Mouse (Mus musculus): ENCODE measurements at regions not wholly inside any gene's neighbourhood (a gene's known extent, or its start where the extent isn't known, plus 50 kb on each side); places are given as distances from the start of the nearest gene placed in this dataset.

GRCm38 (mm10) chr16:21274012-21274528 lies 69.5 kb downstream of the Ephb3 start:
- no peak for DNase-seq (ENCODE audit: low read depth, low spot score)
- no peaks in the 10 kb centered on the region for H3K27me3 ChIP-seq (ENCODE audit: control insufficient read depth, insufficient read depth, low read length, poor library complexity, severe bottlenecking)
- H3K36me3 ChIP-seq (ENCODE audit: control insufficient read depth, insufficient read depth, low read length, poor library complexity, severe bottlenecking): no peaks in the 10 kb centered on the region

DNA sequence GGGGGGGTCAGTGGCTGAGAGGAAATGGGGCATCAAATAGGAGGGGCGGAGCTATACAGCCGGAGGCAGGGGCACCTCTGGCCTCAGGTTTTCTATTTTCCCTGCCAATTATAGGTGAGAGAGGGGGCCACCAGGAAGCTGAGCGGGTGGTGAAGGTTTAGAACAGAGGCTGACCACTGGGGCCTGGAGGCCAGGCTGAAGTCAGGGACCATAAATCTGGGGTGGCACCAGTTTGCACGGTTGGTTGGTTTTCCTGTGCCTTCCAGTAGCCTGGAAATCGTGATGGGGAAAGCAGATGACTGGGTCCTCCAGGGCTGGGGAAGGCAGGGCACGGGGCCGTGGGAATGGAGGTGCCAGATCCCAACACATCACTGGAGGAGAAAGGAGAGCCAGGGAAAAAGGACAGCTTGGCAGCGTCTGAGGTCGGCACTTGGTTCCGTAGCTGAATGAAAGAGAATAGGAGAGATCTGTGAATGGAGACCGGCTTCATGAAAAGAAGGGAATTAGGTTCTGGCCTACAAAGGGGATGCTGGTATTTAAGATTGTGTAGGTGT lies 73.3 kb downstream of the Ephb3 start:
- H3K36me3 ChIP-seq (ENCODE audit: control insufficient read depth, insufficient read depth, low read length, poor library complexity, severe bottlenecking): no peaks in the 10 kb centered on the region
- DNase-seq (ENCODE audit: low read depth, low spot score): no peak
- no peaks in the 10 kb centered on the region for H3K27me3 ChIP-seq (ENCODE audit: control insufficient read depth, insufficient read depth, low read length, poor library complexity, severe bottlenecking)

DNA sequence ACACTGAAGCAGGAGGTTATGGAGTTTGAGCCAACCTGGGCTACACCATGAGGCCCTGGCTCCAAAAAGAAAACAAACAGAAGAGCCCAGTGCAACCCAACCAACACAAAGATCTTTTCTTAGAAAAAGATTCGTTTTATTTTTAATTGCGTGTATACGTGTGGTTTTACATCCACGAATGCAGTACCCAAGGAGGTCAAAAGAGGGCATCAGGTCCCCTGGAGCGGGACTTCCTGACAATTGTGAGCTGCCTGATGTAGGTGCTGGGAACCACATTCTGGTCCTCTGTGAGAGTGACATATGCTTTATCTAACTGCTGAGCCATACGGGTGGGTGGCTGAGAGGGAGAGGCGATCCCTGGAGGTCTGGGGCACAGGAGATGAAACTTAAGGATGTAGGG lies 73.8 kb downstream of the Ephb3 start:
- no peaks in the 10 kb centered on the region for H3K36me3 ChIP-seq (ENCODE audit: control insufficient read depth, insufficient read depth, low read length, poor library complexity, severe bottlenecking)
- DNase-seq (ENCODE audit: low read depth, low spot score): no peak
- H3K27me3 ChIP-seq (ENCODE audit: control insufficient read depth, insufficient read depth, low read length, poor library complexity, severe bottlenecking): no peaks in the 10 kb centered on the region

GRCm38 (mm10) chr16:21280200-21280627 lies 75.7 kb downstream of the Ephb3 start:
- H3K36me3 ChIP-seq (ENCODE audit: control insufficient read depth, insufficient read depth, low read length, poor library complexity, severe bottlenecking): no peaks in the 10 kb centered on the region
- H3K27me3 ChIP-seq (ENCODE audit: control insufficient read depth, insufficient read depth, low read length, poor library complexity, severe bottlenecking): no peaks in the 10 kb centered on the region
- no peak for DNase-seq (ENCODE audit: low read depth, low spot score)

DNA sequence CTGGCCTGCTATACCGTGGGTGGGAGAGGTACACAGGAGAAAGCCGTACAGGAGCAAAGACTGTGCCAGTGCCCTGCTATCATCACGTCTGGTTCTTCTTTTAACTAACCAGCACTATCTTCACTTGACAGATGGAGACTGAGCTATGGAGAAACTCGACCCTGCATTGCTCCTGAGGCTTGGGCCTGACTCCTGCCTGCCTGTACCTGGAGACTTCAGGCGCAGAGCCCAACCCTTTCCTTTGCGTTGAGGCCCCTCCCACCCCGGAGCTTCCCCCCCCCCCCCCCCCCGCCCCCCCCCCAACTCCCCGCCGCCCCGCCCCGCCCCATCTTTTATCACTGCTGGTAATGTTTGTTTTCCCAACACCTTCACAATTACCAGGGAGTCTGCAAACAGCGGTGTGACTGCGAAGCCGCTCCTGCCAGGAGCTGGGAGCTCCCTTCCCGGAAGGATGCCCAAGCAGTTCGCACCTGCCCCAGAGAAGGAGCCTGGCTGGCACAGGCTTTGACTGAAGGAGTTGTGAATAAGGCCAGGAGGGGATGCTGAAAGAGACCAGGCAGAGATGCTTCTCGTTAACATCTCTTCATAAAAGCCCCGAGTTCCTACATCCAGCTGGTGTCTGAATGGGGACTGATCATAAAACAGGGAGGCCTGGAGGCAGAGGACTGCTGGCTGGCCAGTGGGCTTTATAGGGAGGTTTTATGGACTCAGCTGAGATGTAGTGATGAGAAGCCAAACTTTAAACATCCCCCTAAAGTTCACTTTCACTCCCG lies 77.6 kb downstream of the Ephb3 start:
- no peaks in the 10 kb centered on the region for H3K27me3 ChIP-seq (ENCODE audit: control insufficient read depth, insufficient read depth, low read length, poor library complexity, severe bottlenecking)
- no peaks in the 10 kb centered on the region for H3K36me3 ChIP-seq (ENCODE audit: control insufficient read depth, insufficient read depth, low read length, poor library complexity, severe bottlenecking)
- no peak for DNase-seq (ENCODE audit: low read depth, low spot score)

- H3K36me3 ChIP-seq (ENCODE audit: control insufficient read depth, insufficient read depth, low read length, poor library complexity, severe bottlenecking): no peaks in the 10 kb centered on the region
- no peaks in the 10 kb centered on the region for H3K27me3 ChIP-seq (ENCODE audit: control insufficient read depth, insufficient read depth, low read length, poor library complexity, severe bottlenecking)
- no peak for DNase-seq (ENCODE audit: low read depth, low spot score)
Measured at GRCm38 (mm10) chr16:21286099-21286498, 81.5 kb downstream of the Ephb3 start.

DNA sequence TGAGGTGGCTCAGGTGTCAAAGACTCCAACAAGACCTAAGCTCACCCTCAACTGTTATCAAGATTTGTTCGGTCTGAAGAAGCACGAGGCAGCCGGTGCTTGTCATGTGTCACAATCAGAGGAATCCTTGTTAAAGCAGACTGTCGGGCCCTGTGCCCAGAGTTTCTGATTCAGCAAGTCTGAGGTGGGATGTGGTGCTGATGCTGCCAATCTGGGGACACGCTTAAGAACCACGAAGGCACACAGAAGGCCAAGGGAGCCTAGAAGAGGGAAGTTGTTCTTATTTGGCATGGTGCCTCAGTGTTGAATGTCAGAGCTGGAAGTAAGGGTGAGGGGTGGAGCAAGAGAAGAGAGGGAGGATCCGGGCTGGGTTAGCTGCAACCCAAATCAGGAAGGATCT lies 85.0 kb downstream of the Ephb3 start:
- DNase-seq (ENCODE audit: low read depth, low spot score): no peak
- H3K36me3 ChIP-seq (ENCODE audit: control insufficient read depth, insufficient read depth, low read length, poor library complexity, severe bottlenecking): no peaks in the 10 kb centered on the region
- no peaks in the 10 kb centered on the region for H3K27me3 ChIP-seq (ENCODE audit: control insufficient read depth, insufficient read depth, low read length, poor library complexity, severe bottlenecking)

- DNase-seq (ENCODE audit: low read depth, low spot score): no peak
- Histone ChIP-seq H3K27me3 (ENCODE audit: control insufficient read depth, insufficient read depth, low read length, poor library complexity, severe bottlenecking) (no peaks in the 10 kb centered on the region), H3K36me3 (ENCODE audit: control insufficient read depth, insufficient read depth, low read length, poor library complexity, severe bottlenecking) (no peaks in the 10 kb centered on the region)
Measured at GRCm38 (mm10) chr16:21293010-21293409, 88.5 kb downstream of the Ephb3 start.

DNA sequence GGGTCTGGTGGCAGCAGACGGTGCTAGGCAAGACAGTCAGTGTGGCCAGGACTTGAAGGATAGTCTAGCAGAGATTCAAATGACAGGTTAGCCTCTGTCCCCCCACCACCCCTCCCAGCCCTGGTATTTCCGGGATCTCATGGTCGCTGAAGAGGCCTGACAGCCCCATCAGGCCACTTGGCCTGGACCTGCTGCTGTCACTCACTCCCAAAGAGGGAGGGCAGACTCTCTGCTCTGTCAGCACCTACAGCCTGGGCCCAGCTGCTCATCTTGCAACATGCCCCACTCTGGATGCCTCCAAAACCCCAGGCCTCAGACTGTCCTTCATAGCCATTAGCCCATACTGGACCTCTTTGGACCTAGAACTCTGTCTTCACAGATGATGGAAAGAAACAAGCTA lies 89.0 kb downstream of the Ephb3 start:
- no peaks in the 10 kb centered on the region for H3K36me3 ChIP-seq (ENCODE audit: control insufficient read depth, insufficient read depth, low read length, poor library complexity, severe bottlenecking)
- no peaks in the 10 kb centered on the region for H3K27me3 ChIP-seq (ENCODE audit: control insufficient read depth, insufficient read depth, low read length, poor library complexity, severe bottlenecking)
- no peak for DNase-seq (ENCODE audit: low read depth, low spot score)

- no peak for DNase-seq (ENCODE audit: low read depth, low spot score)
- Histone ChIP-seq H3K36me3 (ENCODE audit: control insufficient read depth, insufficient read depth, low read length, poor library complexity, severe bottlenecking) (no peaks in the 10 kb centered on the region), H3K27me3 (ENCODE audit: control insufficient read depth, insufficient read depth, low read length, poor library complexity, severe bottlenecking) (no peaks in the 10 kb centered on the region)
Measured at GRCm38 (mm10) chr16:21294677-21295411, 90.3 kb downstream of the Ephb3 start.

GRCm38 (mm10) chr16:21295956-21296733 lies 91.6 kb downstream of the Ephb3 start:
- no peak for DNase-seq (ENCODE audit: low read depth, low spot score)
- Histone ChIP-seq H3K36me3 (ENCODE audit: control insufficient read depth, insufficient read depth, low read length, poor library complexity, severe bottlenecking) (no peaks in the 10 kb centered on the region), H3K27me3 (ENCODE audit: control insufficient read depth, insufficient read depth, low read length, poor library complexity, severe bottlenecking) (no peaks in the 10 kb centered on the region)

- DNase-seq (ENCODE audit: low read depth, low spot score): no peak
- H3K27me3 ChIP-seq (ENCODE audit: control insufficient read depth, insufficient read depth, low read length, poor library complexity, severe bottlenecking): no peaks in the 10 kb centered on the region
- H3K36me3 ChIP-seq (ENCODE audit: control insufficient read depth, insufficient read depth, low read length, poor library complexity, severe bottlenecking): no peaks in the 10 kb centered on the region
Measured at GRCm38 (mm10) chr16:21296786-21297185, 92.2 kb downstream of the Ephb3 start.

GRCm38 (mm10) chr16:21298866-21299265 lies 94.3 kb downstream of the Ephb3 start:
- H3K36me3 ChIP-seq (ENCODE audit: control insufficient read depth, insufficient read depth, low read length, poor library complexity, severe bottlenecking): no peaks in the 10 kb centered on the region
- no peak for DNase-seq (ENCODE audit: low read depth, low spot score)
- H3K27me3 ChIP-seq (ENCODE audit: control insufficient read depth, insufficient read depth, low read length, poor library complexity, severe bottlenecking): no peaks in the 10 kb centered on the region

DNA sequence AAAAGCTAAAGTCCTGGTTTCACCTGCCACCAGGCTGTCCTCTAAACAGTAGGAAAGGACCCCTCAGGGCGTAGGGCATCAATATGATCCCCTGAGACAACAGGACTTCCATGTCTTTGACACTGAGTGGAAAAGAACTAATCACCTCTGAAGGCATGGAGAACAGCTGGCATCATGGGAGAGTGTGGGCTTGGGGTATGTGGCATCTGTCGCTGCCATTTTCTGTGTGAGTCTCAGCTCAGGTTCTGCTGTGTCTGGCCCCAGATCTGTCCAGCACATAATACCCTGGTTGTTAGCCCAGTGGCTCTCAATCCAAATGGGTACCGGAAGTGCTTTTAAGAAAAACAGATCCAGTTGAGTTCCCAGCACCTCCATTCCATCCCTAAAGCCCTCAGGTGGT lies 101.3 kb downstream of the Ephb3 start:
- no peak for DNase-seq (ENCODE audit: low read depth, low spot score)
- Histone ChIP-seq H3K36me3 (ENCODE audit: control insufficient read depth, insufficient read depth, low read length, poor library complexity, severe bottlenecking) (no peaks in the 10 kb centered on the region), H3K27me3 (ENCODE audit: control insufficient read depth, insufficient read depth, low read length, poor library complexity, severe bottlenecking) (no peaks in the 10 kb centered on the region)
